Mouse (Mus musculus) gastrocnemius, adult 2 months (tissue): ENCODE data around the gene Ldhb. TPM values are rescaled to one million over a fixed set of nuclear protein-coding genes. Genes with fewer than 3 reads are reported as not detected.

ENCODE experiments used
- DNase-seq: peaks from one replicate; pipeline ENCODE4 v3.0.0; 2022
- H3K27ac ChIP-seq: fragments of 200-600 bp; 2 replicates; pipeline ENCODE4 v1.8.1; 2022; ENCODE audit warnings: mild to moderate bottlenecking
- H3K4me3 ChIP-seq: fragments of 200-600 bp; 2 replicates; pipeline ENCODE4 v1.8.1; 2022; ENCODE audit warnings: mild to moderate bottlenecking, moderate library complexity
- CTCF ChIP-seq: fragments of 200-600 bp; IDR thresholded peaks from 2 replicates; pipeline ENCODE4 v1.8.1; 2022; ENCODE audit warnings: antibody characterized with exemption, mild to moderate bottlenecking, moderate library complexity
- intact Hi-C: fragments of 180-260 bp; cut with DNase I; formaldehyde crosslinking; loops from one replicate; pipeline ENCODE4 v1.15.1; 2025
- total RNA-seq, 2 experiments: library from RNA; stranded (reverse); gene quantifications; 2 replicates each; pipeline ENCODE4 v1.2.3; 2021

Ldhb gene
- total RNA-seq, 2 experiments from 2014 or later, result 299 to 1,071 TPM

- TF ChIP-seq CTCF, result no peak
- H3K27ac ChIP-seq, result no peak overlapping the region
- no peak for DNase-seq
- intact Hi-C loops, result no loop called here
- no peak overlapping the region for H3K4me3 ChIP-seq
Measured at GRCm38 (mm10) chr6:142459017-142459678, 48.6 kb downstream of the Ldhb start.

GRCm38 (mm10) chr6:142458010-142458409, 49.7 kb downstream of the Ldhb start:
- no peak overlapping the region for H3K27ac ChIP-seq
- intact Hi-C loops, result no loop called here
- no peak overlapping the region for H3K4me3 ChIP-seq
- no peak for TF ChIP-seq CTCF
- DNase-seq, result no peak

DNA sequence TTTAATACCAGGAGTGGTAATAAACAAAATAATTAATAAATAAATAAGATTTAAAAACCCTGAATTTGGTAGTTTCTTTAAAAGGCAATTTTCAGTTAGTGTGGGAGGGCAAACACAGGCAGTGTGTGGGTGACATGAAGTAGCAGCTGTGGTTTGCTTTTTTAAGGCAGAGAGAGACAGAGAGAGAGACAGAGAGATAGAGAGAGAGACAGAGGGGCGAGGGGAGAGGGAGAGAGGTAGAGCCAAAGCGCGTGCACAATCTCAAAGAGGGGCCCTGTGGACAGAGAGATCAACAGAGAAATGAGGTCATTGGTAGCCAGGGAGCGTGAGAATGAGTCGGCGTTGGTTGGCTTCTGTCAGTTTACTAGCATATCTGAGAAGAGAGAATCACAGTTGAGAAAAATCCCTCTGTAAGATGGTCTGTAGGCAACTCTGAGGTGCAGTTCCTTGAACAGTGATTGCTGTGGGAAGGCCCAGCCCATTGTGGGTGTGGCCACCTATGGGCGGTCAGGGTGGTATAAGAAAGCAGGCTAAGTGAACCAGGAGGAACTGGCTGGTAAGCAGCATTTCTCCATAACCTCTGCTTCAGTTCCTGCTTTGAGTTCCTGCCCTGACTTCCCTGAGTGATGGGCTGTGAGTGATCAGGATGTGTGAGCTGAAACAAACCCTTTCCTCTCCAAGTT, 52.3 kb downstream of the Ldhb start:
- intact Hi-C loops, result no loop called here
- no peak overlapping the region for H3K27ac ChIP-seq
- DNase-seq, result no peak
- no peak overlapping the region for H3K4me3 ChIP-seq
- no peak for TF ChIP-seq CTCF

- no peak overlapping the region for H3K4me3 ChIP-seq
- DNase-seq, result no peak
- no peak overlapping the region for H3K27ac ChIP-seq
- intact Hi-C loops, result no loop called here
- TF ChIP-seq CTCF, result no peak
Measured at GRCm38 (mm10) chr6:142453311-142453710, 54.4 kb downstream of the Ldhb start.

GRCm38 (mm10) chr6:142451381-142451780, 56.4 kb downstream of the Ldhb start:
- intact Hi-C loops, result no loop called here
- DNase-seq, result no peak
- TF ChIP-seq CTCF, result no peak

More at GRCm38 (mm10) chr6:142451381-142451780, 56.4 kb downstream of the Ldhb start:
- Histone ChIP-seq H3K27ac (no peak overlapping the region), H3K4me3 (no peak overlapping the region)

Other genes starting within 250 kb of the Ldhb start
- not detected for gene Iapp, start 209.5 kb downstream of the Ldhb start, total RNA-seq
- not detected for gene Slco1a5, start 185.0 kb downstream of the Ldhb start, total RNA-seq
- gene Pyroxd1, start 162.3 kb downstream of the Ldhb start, total RNA-seq, result 1 to 10 TPM; 9.5 to 9.9 TPM
- gene Recql, start 120.9 kb downstream of the Ldhb start, total RNA-seq, result 1 to 10 TPM; 5.8 to 6.2 TPM
- 10 to 100 TPM; 17.3 to 18.5 TPM for gene Golt1b, start 120.7 kb downstream of the Ldhb start, total RNA-seq
- not detected for gene Spx, start 94.5 kb downstream of the Ldhb start, total RNA-seq
- not detected for gene Gys2, start 34.8 kb downstream of the Ldhb start, total RNA-seq
- gene Kcnj8, start 63.7 kb upstream of the Ldhb start, total RNA-seq, result 1 to 10 TPM; 8.2 to 8.4 TPM
- gene Abcc9, start 194.4 kb upstream of the Ldhb start, total RNA-seq, result 100 to 1,000 TPM; 123 to 135 TPM
- 10 to 100 TPM; 27.5 to 31.6 TPM for gene Cmas, start 248.7 kb upstream of the Ldhb start, total RNA-seq